Mouse (Mus musculus) liver, embryonic 13.5 days (tissue): ENCODE measurements around the gene Nudt21. TPM values are rescaled to one million over a fixed set of nuclear protein-coding genes. Genes with fewer than 3 reads are reported as not detected.

Experiments
- ATAC-seq: fragments of 200-750 bp; cut with Nextera tagmentation; 2 replicates; pipeline ENCODE4 v1.8.0; 2017; ENCODE audit warnings: low read depth, mild to moderate bottlenecking, moderate number of reproducible peaks, moderate library complexity
- DNase-seq: peaks from one replicate; pipeline ENCODE4 v3.0.0; 2022
- H3K27ac ChIP-seq: fragments of 300-500 bp; sonication (generic); 2 replicates; pipeline ENCODE4 v1.5.1; 2015; ENCODE audit warnings: moderate library complexity, mild to moderate bottlenecking, inconsistent platforms
- H3K27me3 ChIP-seq: fragments of 300-500 bp; sonication (generic); 2 replicates; pipeline ENCODE4 v1.6.1; 2015; ENCODE audit warnings: mild to moderate bottlenecking, inconsistent platforms
- H3K36me3 ChIP-seq: fragments of 300-500 bp; sonication (generic); 2 replicates; pipeline ENCODE4 v1.6.1; 2015; ENCODE audit warnings: mild to moderate bottlenecking, inconsistent platforms
- H3K4me1 ChIP-seq: fragments of 300-500 bp; sonication (generic); replicated peaks from 2 replicates; pipeline ENCODE4 v1.6.1; 2015; ENCODE audit warnings: inconsistent platforms
- H3K4me2 ChIP-seq: fragments of 300-500 bp; sonication (generic); 2 replicates; pipeline ENCODE4 v1.6.1; 2015; ENCODE audit warnings: inconsistent platforms, mild to moderate bottlenecking, moderate library complexity
- H3K4me3 ChIP-seq: fragments of 300-500 bp; sonication (generic); replicated peaks from 2 replicates; pipeline ENCODE4 v1.5.1; 2015; ENCODE audit warnings: mild to moderate bottlenecking, inconsistent platforms
- H3K9ac ChIP-seq: fragments of 300-500 bp; sonication (generic); 2 replicates; pipeline ENCODE4 v1.6.1; 2015; ENCODE audit warnings: mild to moderate bottlenecking, inconsistent platforms
- H3K9me3 ChIP-seq: fragments of 300-500 bp; sonication (generic); replicated peaks from 2 replicates; pipeline ENCODE4 v1.6.1; 2016; ENCODE audit warnings: inconsistent platforms
- WGBS: fragments of 180-500 bp; shearing (Covaris S2); methylation state at CpG from one replicate; pipeline ENCODE4 v1.1.7; 2015; ENCODE audit not compliant: insufficient replicate concordance; 5-methylcytosine and 5-hydroxymethylcytosine counted together
- polyA plus RNA-seq: library from polyadenylated mRNA; unstranded; fragments of >200 nt; fragmentation: Nextera tagmentation; extraction: Ambion mirVana; gene quantifications from 2 replicates; pipeline ENCODE4 v1.2.1, GENCODE M21; 2015

The Nudt21 gene
- polyA plus RNA-seq, 1 experiment from 2014 or later: 97.3 TPM

- no peak overlapping the region for H3K9ac ChIP-seq
- WGBS: 80% methylated on average over 10 of the region's 10 CpGs
- H3K36me3 ChIP-seq: peaks cover 67% of the 10 kb centered on the region
- H3K9me3 ChIP-seq: no peaks in the 10 kb centered on the region
- peaks cover 6% of the 10 kb centered on the region for H3K4me1 ChIP-seq
- ATAC-seq: no peak
- DNase-seq: no peak
- H3K4me2 ChIP-seq: no peak overlapping the region
- H3K27me3 ChIP-seq: no peaks in the 10 kb centered on the region
- H3K4me3 ChIP-seq: no peak overlapping the region
- H3K27ac ChIP-seq: no peak overlapping the region
Measured at GRCm38 (mm10) chr8:93971451-93971850, 65.4 kb downstream of the Nudt21 start.

GRCm38 (mm10) chr8:93969626-93970340 is 67.0 kb downstream of the Nudt21 start:
- DNase-seq: no peak
- H3K27ac ChIP-seq: no peak overlapping the region
- peaks cover 50% of the 10 kb centered on the region for H3K36me3 ChIP-seq
- no peak for ATAC-seq
- no peaks in the 10 kb centered on the region for H3K9me3 ChIP-seq
- no peaks in the 10 kb centered on the region for H3K27me3 ChIP-seq
- no peak overlapping the region for H3K9ac ChIP-seq
- 76% methylated on average over 7 of the region's 7 CpGs for WGBS
- H3K4me1 ChIP-seq: peaks cover 6% of the 10 kb centered on the region
- H3K4me3 ChIP-seq: no peak overlapping the region
- H3K4me2 ChIP-seq: no peak overlapping the region

GRCm38 (mm10) chr8:93968293-93968692 is 68.5 kb downstream of the Nudt21 start:
- WGBS: 77% methylated on average over 6 of the region's 6 CpGs
- ATAC-seq: 0 out of 2 replicates have a peak, but pooled peaks have one; percentile 27

More at GRCm38 (mm10) chr8:93968293-93968692, 68.5 kb downstream of the Nudt21 start:
- no peaks in the 10 kb centered on the region for H3K9me3 ChIP-seq
- H3K27me3 ChIP-seq: no peaks in the 10 kb centered on the region
- no peak overlapping the region for H3K4me3 ChIP-seq
- H3K4me1 ChIP-seq: peaks cover 6% of the 10 kb centered on the region
- H3K36me3 ChIP-seq: peaks cover 35% of the 10 kb centered on the region
- H3K9ac ChIP-seq: no peak overlapping the region
- no peak for DNase-seq
- H3K4me2 ChIP-seq: no peak overlapping the region
- peak overlapping the region; percentile 23; the same call in 1 of the 2 replicates for H3K27ac ChIP-seq

Other genes with a start within 250 kb of the Nudt21 start
- 0.42 and 0.62 TPM in 2 replicates for gene Gnao1, start 227.1 kb downstream of the Nudt21 start, polyA plus RNA-seq
- gene Amfr, start 24.2 kb downstream of the Nudt21 start, polyA plus RNA-seq: 44.1 and 45.6 TPM in 2 replicates
- 4.8 and 6.4 TPM in 2 replicates for gene Ogfod1, start 167 bp upstream of the Nudt21 start, polyA plus RNA-seq
- 2.9 and 4.2 TPM in 2 replicates for gene Bbs2, start 61.9 kb upstream of the Nudt21 start, polyA plus RNA-seq
- 0.78 and 0.98 TPM in 2 replicates for gene Mt4, start 100.2 kb upstream of the Nudt21 start, polyA plus RNA-seq
- gene Mt3, start 115.6 kb upstream of the Nudt21 start, polyA plus RNA-seq: 0.45 and 0.47 TPM in 2 replicates
- gene Mt2, start 135.6 kb upstream of the Nudt21 start, polyA plus RNA-seq: 1,104 and 1,162 TPM in 2 replicates
- gene Mt1, start 142.1 kb upstream of the Nudt21 start, polyA plus RNA-seq: 3,562 and 4,215 TPM in 2 replicates
- gene Nup93, start 177.5 kb upstream of the Nudt21 start, polyA plus RNA-seq: 58.7 and 65.6 TPM in 2 replicates